Mouse (Mus musculus): Measurements from ENCODE around the gene Col6a1. TPM values are rescaled to one million over a fixed set of nuclear protein-coding genes. Genes with fewer than 3 reads are reported as not detected.
"Not testable (repeated sequence)": the region's sequence is repeated elsewhere in the genome, so short reads cannot be mapped to it uniquely, and the experiment has no call there.

Gene Col6a1
- 10 to 100 TPM; 38.0 to 38.9 TPM for total RNA-seq (2021)
- long read RNA-seq, partial matches to known transcripts = 7 of 18 reads
- long read RNA-seq, other reads (novel, unspliced or antisense) = 11 of 18 reads

DNA sequence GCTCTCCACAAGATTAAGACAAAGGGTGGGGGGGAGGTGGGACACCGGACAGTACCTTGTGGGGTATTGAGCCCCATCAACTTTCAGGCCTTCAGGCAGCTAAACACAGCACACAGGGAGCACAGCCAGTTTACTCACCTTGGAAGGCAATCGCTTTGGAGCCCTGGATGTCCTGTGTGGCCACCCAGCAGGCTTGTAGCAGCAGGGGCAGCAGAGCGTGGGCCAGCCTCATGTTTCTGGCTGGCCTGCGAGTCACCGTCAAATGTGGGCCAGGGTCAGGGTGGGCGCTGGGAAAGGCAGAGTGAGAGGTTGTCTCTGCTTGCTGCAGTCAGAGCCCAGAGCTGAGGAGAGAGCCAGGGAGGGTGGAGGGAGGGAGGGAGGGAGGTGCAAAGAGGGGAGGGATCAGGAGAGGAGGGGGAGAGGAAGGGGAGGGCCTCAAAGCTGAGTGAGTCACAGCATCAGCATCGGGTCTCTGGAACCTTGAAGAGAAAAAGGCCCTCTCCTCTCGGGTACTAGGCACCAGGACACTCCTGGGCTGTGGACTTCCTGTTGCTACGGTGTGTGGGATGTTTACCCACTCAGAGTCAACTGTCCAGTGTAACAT lies at the start of gene Col6a1:
Gene Col6a1 (minus strand): TSS at position 487 of the 604 bp plus-strand sequence.
- DNase-seq (ENCODE audit: low spot score in 2 of 2) = peak in 1 of 2 experiments; percentile 10

DNA sequence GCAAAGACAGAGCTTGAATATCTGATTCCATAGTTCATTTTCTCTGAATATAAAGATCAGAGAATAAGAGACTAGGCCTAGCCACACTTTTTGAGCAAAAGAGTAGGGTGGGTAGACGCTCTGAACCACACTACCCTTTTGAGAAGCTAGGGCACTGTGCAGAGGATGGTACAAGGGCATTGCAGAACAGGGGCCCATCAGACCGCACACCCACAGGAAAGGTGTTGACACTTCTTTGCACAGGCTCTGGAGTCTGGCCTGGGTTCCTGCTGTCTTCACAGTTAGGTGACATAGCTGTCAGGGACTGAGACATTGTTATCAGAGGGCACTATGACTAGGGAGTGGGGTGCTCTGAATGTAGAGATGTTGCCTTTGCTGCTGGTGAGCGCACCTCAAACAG lies 45.7 kb upstream of the Col6a1 start:
- no peak for DNase-seq (ENCODE audit: low spot score in 2 of 2)

DNA sequence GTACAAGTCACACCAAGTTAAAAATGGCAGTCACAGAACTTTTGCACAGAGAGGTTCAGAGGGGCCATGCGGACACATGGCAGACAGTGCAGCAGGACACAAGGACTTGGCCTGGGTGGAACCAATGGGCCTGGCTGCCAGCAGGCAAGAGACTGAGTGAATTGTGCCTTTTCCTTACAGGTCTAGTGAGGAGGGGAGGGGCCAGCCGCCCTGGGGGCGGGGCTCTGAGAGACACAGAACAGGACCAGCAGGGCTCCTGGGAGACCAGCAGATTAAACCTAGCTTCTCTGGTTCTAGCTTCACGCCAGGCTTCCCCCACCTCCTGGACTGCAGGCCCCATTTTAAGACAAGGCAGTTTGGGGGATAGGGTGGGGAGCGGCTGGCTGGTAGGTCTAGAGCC lies 45.1 kb upstream of the Col6a1 start:
- DNase-seq (ENCODE audit: low spot score in 2 of 2) = no peak

DNA sequence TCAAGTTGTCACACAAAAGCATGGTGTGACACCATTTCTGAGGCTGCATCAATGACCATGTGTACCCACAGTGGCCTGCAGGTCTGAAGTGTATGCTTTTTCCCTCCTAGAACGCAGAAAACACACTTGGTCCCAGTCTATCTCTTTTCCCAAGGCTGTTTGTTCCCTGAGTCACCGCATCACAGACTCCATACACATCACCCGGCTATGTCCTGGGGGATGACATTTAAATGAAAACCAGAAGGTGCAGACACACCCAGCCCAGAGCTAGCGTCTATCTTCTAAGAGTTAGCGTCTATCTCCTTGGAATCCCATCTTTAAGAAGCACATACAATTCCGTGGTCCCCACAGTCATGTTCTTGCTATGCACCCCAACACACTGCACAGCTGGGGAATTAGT lies 43.6 kb upstream of the Col6a1 start:
- DNase-seq (ENCODE audit: low spot score in 2 of 2) = no peak

DNA sequence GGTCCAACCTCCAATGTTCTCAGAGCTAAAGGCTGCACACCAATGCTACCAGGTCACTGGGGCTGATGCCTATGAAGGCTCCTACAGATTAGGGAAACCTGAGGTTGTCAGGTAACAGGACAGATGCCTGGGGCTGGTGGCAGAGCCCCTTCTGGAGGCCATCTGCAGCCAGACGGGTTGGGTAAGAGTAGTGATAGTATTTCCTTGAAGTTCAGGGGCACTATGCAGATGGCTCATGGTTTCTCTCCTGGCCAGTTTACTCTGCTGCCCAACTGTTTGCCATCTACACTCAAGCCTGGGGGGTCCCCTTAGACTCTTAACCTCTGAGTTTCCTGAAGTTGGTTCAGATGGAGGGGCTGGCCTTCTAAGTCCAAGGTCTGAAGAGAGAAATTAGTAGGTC lies 40.2 kb upstream of the Col6a1 start:
- no peak for DNase-seq (ENCODE audit: low spot score in 2 of 2)

DNA sequence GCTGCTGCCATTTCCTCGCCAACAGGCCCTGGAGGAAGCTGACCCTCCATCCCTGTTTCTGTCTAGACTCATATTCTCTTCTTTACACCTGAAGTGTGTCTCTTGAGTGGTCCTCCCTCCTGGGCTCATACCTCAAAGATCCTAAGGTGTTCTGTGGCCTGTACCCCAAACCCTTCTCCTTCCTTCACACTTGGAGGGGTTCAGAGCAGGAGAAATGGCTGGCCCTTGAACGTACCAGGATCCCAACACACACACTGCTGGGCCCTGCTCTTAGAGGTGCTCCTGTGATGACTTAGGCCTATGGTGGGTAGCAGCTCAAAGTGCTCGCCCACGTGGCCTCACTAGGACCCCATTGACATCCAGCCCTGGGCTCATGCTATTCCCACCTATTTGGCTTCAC lies 39.0 kb upstream of the Col6a1 start:
- no peak for DNase-seq (ENCODE audit: low spot score in 2 of 2)

DNA sequence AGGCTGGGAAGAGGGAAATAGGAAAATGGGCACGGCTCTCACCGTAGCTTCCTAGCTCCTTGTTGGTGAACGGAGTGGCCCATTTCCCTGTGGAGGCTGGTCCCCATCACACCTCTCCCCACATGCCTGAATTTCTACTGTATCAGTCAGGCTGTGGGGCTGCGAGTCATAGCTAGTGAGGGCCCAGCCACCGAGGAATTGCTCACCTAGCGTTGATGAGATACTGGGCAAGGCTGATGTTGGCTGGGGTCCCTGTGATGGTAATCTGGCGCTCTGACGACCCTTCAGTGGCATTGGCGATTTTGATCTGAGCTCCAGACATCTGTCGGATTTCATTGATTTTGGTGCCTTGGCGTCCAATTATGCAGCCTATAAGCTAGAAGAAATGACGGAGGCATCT lies 37.0 kb upstream of the Col6a1 start:
- DNase-seq (ENCODE audit: low spot score in 2 of 2) = peak in 1 of 2 experiments; percentile 20

DNA sequence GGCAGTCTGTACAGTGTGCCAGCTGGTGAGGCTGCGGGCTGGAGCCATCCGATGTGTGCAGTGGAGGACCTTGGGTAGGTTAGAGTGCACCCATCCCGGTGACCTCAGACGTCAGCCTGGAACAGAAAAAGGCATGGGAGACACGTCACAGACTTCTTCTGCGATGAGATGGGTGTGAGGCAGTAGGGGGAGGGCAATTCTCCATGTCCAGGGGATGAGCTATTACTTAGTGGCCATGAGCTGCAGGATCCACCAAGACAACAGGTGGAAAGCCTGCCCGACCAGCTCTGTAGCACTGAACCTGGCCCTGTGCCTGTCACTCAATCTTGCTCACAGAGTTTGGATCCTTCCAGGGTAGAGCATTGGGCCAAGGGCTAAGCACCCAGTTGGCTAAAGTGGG lies 36.4 kb upstream of the Col6a1 start:
- DNase-seq (ENCODE audit: low spot score in 2 of 2) = peak in 1 of 2 experiments; percentile 13

DNA sequence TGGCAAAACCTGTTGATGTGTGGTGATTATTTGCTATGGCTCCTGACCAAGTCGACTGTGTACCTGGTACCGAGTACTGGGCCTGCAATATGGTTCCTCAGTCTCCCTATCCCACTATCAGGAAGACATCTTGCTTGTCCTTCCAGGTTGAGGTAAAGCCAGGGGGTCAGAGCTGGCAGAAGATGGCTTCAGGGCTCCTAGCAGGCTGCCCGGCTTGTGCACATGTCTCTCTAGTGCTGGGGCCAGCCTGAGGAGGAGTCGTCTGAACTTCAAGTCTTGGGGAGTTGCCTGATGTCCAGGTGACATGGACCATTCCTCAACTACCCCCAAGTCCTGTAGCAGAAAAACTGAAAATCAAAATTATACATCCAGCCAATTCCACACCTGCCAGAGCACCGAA lies 33.9 kb upstream of the Col6a1 start:
- peak in 1 of 2 experiments; percentile 6 for DNase-seq (ENCODE audit: low spot score in 2 of 2)

DNA sequence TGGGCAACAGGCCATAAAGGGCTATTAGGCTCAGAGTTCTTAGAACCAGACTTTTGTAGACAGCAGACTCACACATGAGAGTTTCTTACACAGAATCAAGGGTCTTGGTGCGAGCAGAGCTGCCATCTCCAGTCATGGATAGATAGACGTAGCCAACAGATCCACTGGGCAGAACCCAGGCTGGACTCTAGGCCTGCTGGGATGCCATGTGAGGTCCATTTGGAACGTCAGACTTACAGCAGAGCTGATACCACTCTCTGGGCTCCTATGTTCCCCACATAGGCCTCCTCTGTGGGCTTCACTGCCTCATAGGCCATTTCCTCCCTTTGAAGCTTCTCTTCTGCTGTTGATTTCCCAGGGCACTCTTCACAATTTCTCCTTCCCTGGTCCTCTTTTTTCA lies 27.7 kb upstream of the Col6a1 start:
- DNase-seq (ENCODE audit: low spot score in 2 of 2) = no peak

DNA sequence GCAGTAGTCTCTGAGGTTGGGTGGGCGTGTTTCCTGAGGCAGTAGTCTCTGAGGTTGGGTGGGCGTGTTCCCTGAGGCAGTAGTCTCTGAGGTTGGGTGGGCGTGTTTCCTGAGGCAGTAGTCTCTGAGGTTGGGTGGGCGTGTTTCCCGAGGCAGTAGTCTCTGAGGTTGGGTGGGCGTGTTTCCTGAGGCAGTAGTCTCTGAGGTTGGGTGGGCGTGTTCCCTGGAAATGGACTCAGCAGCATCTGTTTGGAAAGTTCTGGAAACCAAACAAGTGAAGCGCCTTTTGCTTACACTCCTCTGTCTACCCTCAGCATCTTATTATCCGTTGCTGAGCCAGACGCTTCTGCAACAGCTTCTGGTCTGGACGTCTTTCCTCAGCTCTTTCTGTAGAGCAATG lies 18.3 kb upstream of the Col6a1 start:
- DNase-seq (ENCODE audit: low spot score in 2 of 2) = not testable (repeated sequence)

DNA sequence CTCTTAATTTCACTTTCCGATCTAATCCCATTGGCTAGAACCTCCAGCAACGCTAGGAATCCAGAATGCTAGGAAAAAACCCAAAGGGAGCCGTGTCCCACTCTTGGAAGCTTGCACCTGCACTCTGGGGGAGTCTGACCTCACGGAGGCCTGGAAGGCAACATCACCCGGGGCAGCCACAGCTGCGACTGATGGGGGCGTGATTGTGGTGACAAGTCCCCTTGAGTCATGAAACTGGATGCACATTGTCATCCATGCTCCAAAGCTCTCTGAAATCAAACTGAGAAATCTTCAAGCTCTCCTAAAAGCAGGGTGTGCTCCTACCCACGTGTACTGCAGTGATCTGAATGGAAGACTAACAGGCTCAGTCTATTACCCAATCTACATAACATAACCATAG lies 10.8 kb upstream of the Col6a1 start:
- no peak for DNase-seq (ENCODE audit: low spot score in 2 of 2)

DNA sequence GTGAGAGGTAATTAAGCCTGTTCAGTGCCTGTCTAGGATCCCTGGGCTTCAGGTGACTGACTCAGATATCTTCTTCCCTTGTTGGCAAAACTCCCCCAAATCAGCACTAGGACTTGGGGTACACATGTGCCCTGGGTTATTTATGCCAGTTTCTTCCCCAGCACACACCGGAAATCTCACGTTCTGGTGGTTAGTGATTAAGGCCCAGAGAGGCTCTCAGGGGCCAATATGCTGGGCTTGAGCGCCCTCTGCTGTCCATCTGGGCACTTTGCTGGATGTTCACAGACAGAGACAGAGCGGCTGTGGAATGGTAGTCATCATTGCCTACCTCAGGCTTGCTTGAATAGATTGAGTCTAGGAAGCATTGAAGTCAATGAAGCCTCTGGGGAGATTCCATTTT lies 9.0 kb upstream of the Col6a1 start:
- DNase-seq (ENCODE audit: low spot score in 2 of 2) = peak; percentile 87 to 89

DNA sequence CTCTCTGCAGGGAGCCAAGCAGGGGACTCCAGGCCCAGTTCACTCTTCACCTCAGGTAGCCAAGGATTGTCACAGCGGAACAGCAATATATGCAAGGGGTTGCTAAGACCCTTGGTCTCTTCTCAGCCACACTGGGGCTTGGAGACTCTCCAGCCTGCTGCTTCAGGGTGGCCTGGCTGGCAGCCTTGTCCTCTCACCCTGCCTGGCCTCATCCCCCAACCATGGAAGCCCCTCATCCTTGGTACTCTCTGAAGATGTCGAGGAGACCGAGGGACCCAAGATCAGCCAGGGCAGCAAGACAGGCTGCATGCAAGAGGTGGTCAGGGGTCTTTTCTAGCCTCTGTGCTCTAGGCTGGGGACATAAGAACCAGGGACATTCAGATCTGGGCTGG lies 7.7 kb upstream of the Col6a1 start:
- peak in 1 of 2 experiments; percentile 15 for DNase-seq (ENCODE audit: low spot score in 2 of 2)

DNA sequence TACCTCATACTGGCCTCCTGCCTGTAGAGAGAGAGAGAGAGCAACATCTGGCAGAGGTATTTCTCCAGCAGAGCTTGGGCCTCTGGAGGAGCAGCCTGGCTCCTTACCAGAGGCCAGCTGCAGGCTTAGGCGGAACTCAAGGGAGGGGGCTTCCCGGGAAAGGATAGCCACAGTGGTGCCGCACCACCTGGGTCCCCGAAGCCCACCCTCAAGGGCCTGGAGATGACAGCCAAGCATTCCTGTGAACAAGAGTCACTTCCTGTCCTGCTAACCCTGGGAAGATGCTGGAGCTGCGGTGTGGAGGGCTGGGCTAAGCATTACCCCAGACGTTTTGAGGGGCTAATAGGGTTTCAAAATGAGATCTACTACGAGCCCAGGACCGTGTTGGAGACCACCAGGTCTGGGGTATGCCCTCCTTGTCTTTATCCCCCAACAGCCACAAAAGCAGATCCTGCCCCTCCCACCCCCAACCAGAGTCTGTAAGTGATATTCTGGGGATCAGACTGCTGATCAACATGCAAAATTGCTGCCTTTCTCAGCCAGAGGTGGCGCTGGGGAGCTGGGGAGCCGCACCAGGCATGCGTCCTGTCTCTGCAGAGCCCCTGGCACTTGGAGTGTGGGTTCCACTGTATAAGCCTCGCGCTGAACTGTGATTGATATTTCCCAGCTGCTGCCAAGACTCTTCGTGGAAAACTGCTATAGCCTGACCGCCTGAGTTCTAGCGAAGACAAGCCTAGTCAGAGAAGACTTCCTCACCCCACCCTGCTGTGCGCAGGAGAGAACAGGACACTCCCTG lies 7.1 kb upstream of the Col6a1 start:
- peak; percentile 85 to 88 for DNase-seq (ENCODE audit: low spot score in 2 of 2)

DNA sequence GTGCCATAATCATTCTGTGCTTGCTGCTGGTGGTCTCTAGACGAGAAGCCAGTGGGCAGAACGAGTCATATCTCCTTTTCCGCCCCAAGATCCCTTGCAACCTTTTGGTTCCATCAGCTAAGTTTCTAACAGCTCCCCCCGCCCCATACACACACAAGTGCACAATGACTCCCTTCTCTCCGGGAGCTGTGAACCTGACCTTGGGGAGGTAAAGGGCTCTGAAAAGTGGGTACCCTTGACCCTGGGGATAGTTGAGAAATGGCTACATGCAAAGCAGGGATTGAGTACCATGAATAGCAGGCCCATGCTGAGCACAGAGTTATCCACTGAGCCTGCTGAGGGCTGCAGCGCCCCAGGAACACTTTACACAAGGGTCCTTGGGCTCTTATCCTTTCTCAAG lies 6.4 kb upstream of the Col6a1 start:
- no peak for DNase-seq (ENCODE audit: low spot score in 2 of 2)

DNA sequence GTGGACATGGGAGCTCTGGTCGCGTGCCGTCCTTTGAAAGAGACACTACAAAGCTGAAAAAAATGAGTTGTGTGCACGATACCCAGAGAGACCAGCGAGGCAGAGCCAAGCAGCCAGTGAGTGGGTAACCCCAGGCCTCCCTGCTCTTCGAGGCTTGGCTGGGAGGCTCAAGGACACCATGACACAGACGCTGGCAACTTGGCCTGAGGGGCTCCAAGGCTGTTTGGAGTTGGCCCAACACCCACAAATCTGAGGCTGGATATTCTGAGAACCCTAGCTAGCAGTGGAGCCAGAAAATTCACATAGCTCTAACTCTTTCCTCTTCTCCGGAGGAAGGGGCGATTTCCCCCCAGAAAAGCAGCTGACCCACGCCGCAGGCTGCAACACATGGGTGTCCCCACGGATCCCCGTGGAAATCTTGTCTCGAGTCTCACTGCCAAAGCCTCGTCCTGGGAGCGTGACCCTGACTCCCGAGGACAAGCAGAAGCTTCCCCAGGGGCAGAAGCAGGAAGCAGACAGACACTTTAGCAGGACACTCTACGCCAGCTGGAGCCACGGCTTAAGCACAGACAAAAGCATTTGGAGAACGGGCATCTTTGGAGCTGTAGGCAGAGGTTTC lies 5.8 kb upstream of the Col6a1 start:
- DNase-seq (ENCODE audit: low spot score in 2 of 2) = peak in 1 of 2 experiments; percentile 14

DNA sequence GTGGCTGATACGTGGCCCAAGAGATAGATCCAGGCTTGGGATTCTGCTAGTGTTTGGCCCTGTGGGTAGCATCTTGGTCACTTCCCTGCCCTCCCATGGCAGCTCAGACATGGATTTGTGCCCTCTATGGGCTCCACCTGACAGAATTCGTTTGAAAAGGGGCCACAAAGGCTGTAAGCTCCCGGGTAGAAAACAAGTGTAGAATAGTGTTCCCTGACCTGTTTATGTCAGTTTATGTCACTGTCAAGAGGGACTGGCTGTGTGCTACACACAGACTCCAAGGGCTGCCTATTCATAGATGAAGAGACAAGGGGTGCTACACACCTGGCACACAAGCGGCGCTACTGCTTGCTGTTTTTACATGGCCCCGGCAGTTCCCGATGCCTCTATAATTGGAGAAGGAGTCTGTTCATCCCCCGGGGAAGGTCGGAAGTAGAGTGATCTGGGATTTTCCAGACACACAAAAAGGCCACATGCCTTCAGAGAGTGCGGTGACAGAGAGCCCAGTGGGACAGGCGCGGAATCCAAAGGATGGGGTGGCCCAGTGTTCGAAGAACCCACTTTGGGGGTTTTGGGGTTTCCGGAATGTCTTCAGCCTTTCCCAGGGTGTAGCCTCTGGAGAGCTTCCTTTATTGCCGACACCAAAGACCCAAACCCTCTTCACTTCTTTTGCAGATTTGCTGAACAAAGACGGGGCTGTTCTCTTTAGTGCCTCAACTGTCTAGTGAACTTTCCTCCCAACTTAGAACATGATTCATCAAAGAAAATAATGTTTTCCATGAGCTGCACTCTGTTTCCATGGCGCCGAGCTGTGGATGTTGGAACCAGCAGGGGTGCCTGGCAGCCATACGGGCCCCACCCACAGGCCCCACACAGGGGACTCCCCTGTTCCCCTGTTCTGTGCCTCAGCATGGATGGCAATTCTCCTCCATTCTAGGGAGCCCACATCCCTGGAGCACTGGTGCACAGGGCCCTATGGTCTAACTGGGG lies 4.0 kb upstream of the Col6a1 start:
- DNase-seq (ENCODE audit: low spot score in 2 of 2) = peak; percentile 23 to 56

DNA sequence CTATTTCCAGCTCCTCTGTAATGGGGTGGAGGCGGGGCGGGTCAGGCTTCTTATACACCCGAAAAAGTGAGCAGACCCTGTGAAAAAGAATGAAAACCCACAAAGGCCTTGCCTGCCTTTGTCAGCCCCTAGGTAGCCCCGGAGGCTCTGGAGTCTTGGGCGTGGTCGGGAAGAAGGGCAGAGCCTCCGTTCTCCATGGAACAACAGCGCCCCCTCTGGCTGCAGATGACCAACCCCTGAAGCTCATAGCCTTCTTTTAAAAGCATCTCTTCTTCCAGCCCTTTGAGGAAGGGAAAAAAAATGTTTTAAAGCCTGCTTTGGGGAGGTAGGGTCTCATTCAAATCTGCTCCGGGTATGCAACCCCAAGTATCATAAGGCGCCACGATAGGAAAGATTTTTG lies 2.4 kb upstream of the Col6a1 start:
- peak; percentile 74 to 79 for DNase-seq (ENCODE audit: low spot score in 2 of 2)

DNA sequence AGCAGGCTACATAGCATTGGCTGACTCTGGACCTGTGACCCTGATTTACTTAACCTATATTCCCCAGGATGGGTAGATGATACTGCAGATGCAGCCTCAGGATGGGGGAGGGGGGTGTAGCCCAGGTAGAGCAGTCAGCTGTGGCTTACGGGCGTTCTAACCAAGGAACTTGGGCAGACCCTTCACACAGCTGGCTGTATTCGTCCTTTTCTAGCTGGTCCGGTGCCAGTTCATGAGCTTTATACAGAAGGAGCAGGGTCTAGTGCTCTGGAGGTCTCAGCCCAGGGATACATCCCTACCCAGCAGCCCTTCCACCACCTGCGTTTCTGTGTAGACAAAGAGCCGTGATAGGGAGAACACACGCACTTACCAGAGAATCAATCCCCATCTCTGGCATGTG lies 1.3 kb upstream of the Col6a1 start:
- DNase-seq (ENCODE audit: low spot score in 2 of 2) = no peak

DNA sequence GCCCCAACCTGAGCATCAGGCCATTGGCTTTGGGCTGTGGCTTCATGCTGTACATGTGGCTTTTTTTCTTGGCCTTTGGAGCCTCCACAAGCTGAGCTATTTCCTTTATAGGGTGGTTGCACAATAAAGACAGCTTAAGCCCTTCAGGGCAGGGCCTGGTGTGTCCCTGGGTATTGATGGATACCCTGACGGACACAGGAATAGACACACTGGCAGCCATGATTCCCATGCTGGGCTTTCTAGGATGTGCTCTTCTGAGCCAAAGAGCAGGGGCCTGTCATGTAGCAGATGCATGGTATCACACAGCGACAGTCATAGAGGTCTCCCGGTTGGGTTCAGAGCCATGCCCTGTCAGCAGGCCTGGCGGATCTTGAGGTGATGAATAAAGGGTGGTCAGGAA lies 898 bp upstream of the Col6a1 start:
- no peak for DNase-seq (ENCODE audit: low spot score in 2 of 2)

Data from layer of hippocampus, postnatal 10 days (tissue).